Mouse (Mus musculus): Measurements from ENCODE around the gene Gatb.

GRCm38 (mm10) chr3:85601841-85602305 is 28.0 kb downstream of the Gatb start:
- TF ChIP-seq POLR2A (IDR thresholded peaks at IDR 0.05; ENCODE audit: borderline replicate concordance, insufficient read depth, low read length) = no peak
- no peak for TF ChIP-seq CTCF (IDR thresholded peaks at IDR 0.05; ENCODE audit: borderline replicate concordance, insufficient read depth, low read depth, low read length)

All from cerebellum, adult 2 months (tissue).